Mouse (Mus musculus) monocyte, adult 5-6 weeks (primary cell): Measurements from ENCODE around the gene F930015N05Rik. TPM values are rescaled to one million over a fixed set of nuclear protein-coding genes. Genes with fewer than 3 reads are reported as not detected.

ENCODE experiments used
- ATAC-seq: fragments of 153-309, 156-312 bp; replicated peaks from 2 replicates; pipeline ENCODE4 v1.8.0; 2017; ENCODE audit warnings: mild to moderate bottlenecking; ENCODE audit not compliant: low TSS enrichment, insufficient number of reproducible peaks, severe bottlenecking, poor library complexity, low FRiP score
- total RNA-seq: library from RNA; stranded (forward); fragments of 200-1000, 200-491, 200-594 nt; gene quantifications from 3 replicates; pipeline ENCODE4 v1.2.3, GENCODE M21; 2017

Gene F930015N05Rik
- total RNA-seq, 1 experiment from 2014 or later: not detected

GRCm38 (mm10) chr11:64396949-64397348, 39.5 kb downstream of the F930015N05Rik start:
- no peak for ATAC-seq

- no peak for ATAC-seq
These were observed 40.0 kb downstream of the F930015N05Rik start for GRCm38 (mm10) chr11:64396331-64396881.

DNA sequence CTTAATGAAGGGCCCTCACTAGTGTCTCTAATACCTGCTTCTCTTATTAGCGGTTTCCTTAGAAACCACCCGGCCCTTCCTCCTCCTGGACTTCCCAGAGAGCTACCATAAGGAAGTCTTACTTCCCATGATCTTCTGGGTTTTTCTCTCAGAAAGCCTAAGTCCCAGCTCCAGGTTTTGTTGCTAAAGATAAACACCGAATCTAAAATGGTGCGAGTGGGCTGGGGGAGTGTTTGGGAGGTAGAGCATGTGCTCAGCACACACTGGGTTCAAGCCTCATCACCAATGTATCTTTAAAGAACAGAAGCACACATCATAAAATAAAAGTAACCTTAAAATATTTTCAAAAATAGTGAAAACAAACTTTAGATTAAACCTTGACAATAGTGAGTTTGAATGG, 50.1 kb downstream of the F930015N05Rik start:
- ATAC-seq: no peak

Other genes with a start within 250 kb of the F930015N05Rik start
- gene Hs3st3a1, start 1.3 kb downstream of the F930015N05Rik start, total RNA-seq: 0.11 TPM in 1 of 3 replicates, not detected in the others